Mouse (Mus musculus) neural tube, embryonic 14.5 days (tissue): ENCODE results near the gene Pitx3. TPM values are rescaled to one million over a fixed set of nuclear protein-coding genes. Genes with fewer than 3 reads are reported as not detected.

Experiments
- ATAC-seq: fragments of 200-750 bp; cut with Nextera tagmentation; 2 replicates; pipeline ENCODE4 v1.8.0; 2017; ENCODE audit warnings: low read depth, mild to moderate bottlenecking, moderate TSS enrichment, moderate library complexity
- H3K27ac ChIP-seq: fragments of 300-500 bp; sonication (generic); 2 replicates; pipeline ENCODE4 v1.5.1; 2014; ENCODE audit warnings: low read depth, mild to moderate bottlenecking, control low read depth, low read length, moderate library complexity, mixed read lengths
- H3K27me3 ChIP-seq: fragments of 300-500 bp; sonication (generic); 2 replicates; pipeline ENCODE4 v1.6.1; 2014; ENCODE audit warnings: low read length; ENCODE audit not compliant: control insufficient read depth, insufficient read depth
- H3K36me3 ChIP-seq: fragments of 300-500 bp; sonication (generic); 2 replicates; pipeline ENCODE4 v1.6.1; 2014; ENCODE audit warnings: low read length, mixed read lengths; ENCODE audit not compliant: control insufficient read depth, insufficient read depth
- H3K4me1 ChIP-seq: fragments of 300-500 bp; sonication (generic); 2 replicates; pipeline ENCODE4 v1.6.1; 2014; ENCODE audit warnings: low read length; ENCODE audit not compliant: control insufficient read depth, insufficient read depth
- H3K4me2 ChIP-seq: fragments of 300-500 bp; sonication (generic); 2 replicates; pipeline ENCODE4 v1.6.1; 2014; ENCODE audit warnings: mild to moderate bottlenecking, low read depth, low read length, control low read depth
- H3K4me3 ChIP-seq: fragments of 300-500 bp; sonication (generic); 2 replicates; pipeline ENCODE4 v1.5.1; 2014; ENCODE audit warnings: low read depth, low read length, control low read depth, mixed read lengths
- H3K9ac ChIP-seq: fragments of 300-500 bp; sonication (generic); replicated peaks from 2 replicates; pipeline ENCODE4 v1.6.1; 2014; ENCODE audit warnings: low read depth, mild to moderate bottlenecking, control low read depth, low read length, mixed read lengths
- H3K9me3 ChIP-seq: fragments of 300-500 bp; sonication (generic); 2 replicates; pipeline ENCODE4 v1.6.1; 2016; ENCODE audit warnings: low read length; ENCODE audit not compliant: control insufficient read depth
- WGBS: fragments of 180-500 bp; shearing (Covaris S2); extraction: QIAGEN DNeasy Blood & Tissue Kit; methylation state at CpG from one replicate; pipeline ENCODE4 v1.1.7; 2014; 5-methylcytosine and 5-hydroxymethylcytosine counted together
- polyA plus RNA-seq: library from polyadenylated mRNA; unstranded; fragments of >200 nt; fragmentation: Nextera tagmentation; extraction: Ambion mirVana; gene quantifications from 2 replicates; pipeline ENCODE4 v1.2.1, GENCODE M21; 2014

Pitx3 gene
- polyA plus RNA-seq, 1 experiment from 2014 or later, result not detected

DNA sequence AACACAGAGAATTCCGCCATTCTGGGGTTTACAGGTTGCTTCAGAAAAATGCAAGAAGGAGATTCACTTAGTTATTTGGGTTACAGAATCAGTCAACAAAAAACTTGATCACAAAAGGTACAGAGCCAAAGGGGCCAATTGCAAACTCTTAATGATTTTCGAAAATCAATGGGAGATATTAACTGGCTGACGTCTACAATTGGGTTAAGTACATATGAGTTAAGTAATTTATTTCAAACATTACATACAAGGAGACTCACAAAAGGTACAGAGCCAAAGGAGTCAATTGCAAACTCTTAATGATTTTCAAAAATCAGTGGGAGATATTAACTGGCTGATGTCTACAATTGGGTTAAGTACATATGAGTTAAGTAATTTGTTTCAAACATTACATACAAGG is 48.6 kb downstream of the Pitx3 start:
- ATAC-seq, result no peak
- Histone ChIP-seq H3K9ac (no peak overlapping the region), H3K4me2 (no peak overlapping the region), H3K27me3 (no peaks in the 10 kb centered on the region), H3K27ac (no peak overlapping the region), H3K9me3 (no peaks in the 10 kb centered on the region), H3K4me3 (no peak overlapping the region), H3K36me3 (no peaks in the 10 kb centered on the region), H3K4me1 (no peaks in the 10 kb centered on the region)
- 91% methylated on average over 3 of the region's 3 CpGs for WGBS

DNA sequence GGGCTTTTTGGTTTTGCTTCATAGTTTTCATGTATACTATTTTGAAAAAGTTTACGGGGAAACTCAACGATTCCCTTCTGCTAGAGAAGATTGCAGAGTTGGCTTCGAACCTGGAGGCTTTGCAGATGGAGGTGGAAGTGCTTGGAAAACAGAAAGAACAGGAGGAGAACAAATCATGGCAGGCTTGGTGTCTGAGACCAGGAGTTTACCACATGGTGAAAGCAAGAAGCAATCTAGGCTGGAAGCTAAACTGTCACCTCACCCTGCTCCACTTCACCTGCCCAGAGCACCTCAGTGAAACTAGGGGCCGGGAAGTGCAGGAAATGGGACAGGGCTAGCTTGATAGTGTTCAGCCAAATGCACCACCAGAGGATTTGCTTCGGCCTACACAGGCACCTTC is 51.7 kb downstream of the Pitx3 start:
- H3K4me3 ChIP-seq, result no peak overlapping the region
- no peak overlapping the region for H3K4me2 ChIP-seq
- H3K36me3 ChIP-seq, result no peaks in the 10 kb centered on the region
- H3K9ac ChIP-seq, result no peak overlapping the region
- WGBS, result 89% methylated on average over 5 of the region's 5 CpGs
- no peak for ATAC-seq
- H3K4me1 ChIP-seq, result no peaks in the 10 kb centered on the region
- no peak overlapping the region for H3K27ac ChIP-seq
- no peaks in the 10 kb centered on the region for H3K9me3 ChIP-seq
- no peaks in the 10 kb centered on the region for H3K27me3 ChIP-seq

GRCm38 (mm10) chr19:46095291-46095690 is 52.8 kb downstream of the Pitx3 start:
- Histone ChIP-seq H3K9ac (no peak overlapping the region), H3K27ac (no peak overlapping the region), H3K27me3 (no peaks in the 10 kb centered on the region), H3K36me3 (no peaks in the 10 kb centered on the region), H3K4me1 (no peaks in the 10 kb centered on the region), H3K4me2 (no peak overlapping the region), H3K4me3 (no peak overlapping the region), H3K9me3 (no peaks in the 10 kb centered on the region)
- WGBS, result 92% methylated on average over 3 of the region's 4 CpGs
- no peak for ATAC-seq

DNA sequence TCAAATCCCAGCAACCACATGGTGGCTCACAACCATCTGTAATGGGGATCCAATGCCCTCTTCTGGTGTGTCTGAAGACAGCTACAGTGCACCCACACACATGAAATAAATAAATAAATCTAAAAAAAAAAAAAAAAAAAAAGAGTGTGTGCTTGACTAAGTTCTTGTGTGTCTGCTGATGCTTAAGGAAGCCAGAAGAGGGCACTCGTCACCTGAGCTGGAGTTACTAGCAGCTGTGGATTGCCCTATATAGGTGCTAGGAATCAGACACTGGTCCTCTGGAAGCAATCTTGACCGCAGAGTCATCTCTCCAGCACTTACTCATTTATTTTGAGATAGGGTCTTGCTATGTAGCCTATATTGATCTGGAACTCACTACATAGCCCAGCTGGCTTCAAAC is 54.0 kb downstream of the Pitx3 start:
- Histone ChIP-seq H3K9me3 (no peaks in the 10 kb centered on the region), H3K27ac (no peak overlapping the region), H3K9ac (no peak overlapping the region), H3K4me3 (no peak overlapping the region), H3K27me3 (no peaks in the 10 kb centered on the region), H3K36me3 (no peaks in the 10 kb centered on the region), H3K4me2 (no peak overlapping the region), H3K4me1 (no peaks in the 10 kb centered on the region)
- 91% methylated on average over 2 of the region's 2 CpGs for WGBS
- no peak for ATAC-seq

GRCm38 (mm10) chr19:46091641-46092040 is 56.5 kb downstream of the Pitx3 start:
- 89% methylated on average over 4 of the region's 4 CpGs for WGBS
- no peak overlapping the region for H3K27ac ChIP-seq
- H3K9me3 ChIP-seq, result no peaks in the 10 kb centered on the region
- no peak overlapping the region for H3K4me3 ChIP-seq
- H3K9ac ChIP-seq, result no peak overlapping the region
- H3K36me3 ChIP-seq, result no peaks in the 10 kb centered on the region
- ATAC-seq, result no peak
- no peak overlapping the region for H3K4me2 ChIP-seq
- H3K27me3 ChIP-seq, result no peaks in the 10 kb centered on the region
- no peaks in the 10 kb centered on the region for H3K4me1 ChIP-seq

DNA sequence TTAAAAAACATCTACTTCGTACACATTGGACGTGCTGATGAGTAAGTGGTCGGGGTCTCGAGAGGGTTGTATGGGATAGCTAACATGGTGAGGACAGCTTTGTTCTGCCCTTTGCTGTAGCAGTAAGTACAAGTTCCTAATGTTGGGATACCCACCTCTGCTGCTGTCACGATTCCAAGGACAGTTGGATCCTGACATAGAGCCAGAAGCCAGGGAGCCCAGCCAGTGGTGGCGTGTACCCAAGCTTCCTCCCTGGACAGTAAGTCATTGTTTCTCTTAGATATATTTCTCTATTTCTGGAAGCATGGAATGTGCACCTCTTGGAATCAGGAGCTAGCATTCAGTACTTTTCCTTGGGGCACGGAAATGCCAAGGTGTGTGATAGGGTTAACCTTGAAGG is 60.3 kb downstream of the Pitx3 start:
- no peak for ATAC-seq
- H3K4me3 ChIP-seq, result no peak overlapping the region
- no peaks in the 10 kb centered on the region for H3K9me3 ChIP-seq
- peaks cover 26% of the 10 kb centered on the region for H3K36me3 ChIP-seq
- H3K4me1 ChIP-seq, result no peaks in the 10 kb centered on the region
- H3K9ac ChIP-seq, result no peak overlapping the region
- H3K27ac ChIP-seq, result no peak overlapping the region
- H3K27me3 ChIP-seq, result no peaks in the 10 kb centered on the region
- no peak overlapping the region for H3K4me2 ChIP-seq
- 76% methylated on average over 7 of the region's 7 CpGs for WGBS

GRCm38 (mm10) chr19:46086337-46086736 is 61.8 kb downstream of the Pitx3 start:
- no peaks in the 10 kb centered on the region for H3K4me1 ChIP-seq
- H3K4me2 ChIP-seq, result no peak overlapping the region
- no peaks in the 10 kb centered on the region for H3K9me3 ChIP-seq
- no peak overlapping the region for H3K4me3 ChIP-seq
- no peaks in the 10 kb centered on the region for H3K27me3 ChIP-seq
- ATAC-seq, result no peak
- WGBS, result 58% methylated on average over 3 of the region's 3 CpGs
- H3K36me3 ChIP-seq, result peaks cover 41% of the 10 kb centered on the region
- H3K27ac ChIP-seq, result no peak overlapping the region
- H3K9ac ChIP-seq, result no peak overlapping the region

Other genes starting within 250 kb of the Pitx3 start
- 21.7 and 22.5 TPM in 2 replicates for gene Armh3, start 149.8 kb downstream of the Pitx3 start, polyA plus RNA-seq
- gene Hps6, start 144.8 kb downstream of the Pitx3 start, polyA plus RNA-seq, result 1.4 and 2.4 TPM in 2 replicates
- gene Pprc1, start 103.4 kb downstream of the Pitx3 start, polyA plus RNA-seq, result 21.7 and 29.3 TPM in 2 replicates
- gene Ldb1, start 103.1 kb downstream of the Pitx3 start, polyA plus RNA-seq, result 93.1 and 98.6 TPM in 2 replicates
- 61.4 and 61.7 TPM in 2 replicates for gene Nolc1, start 72.5 kb downstream of the Pitx3 start, polyA plus RNA-seq
- not detected in 2 replicates for gene Elovl3, start 16.4 kb downstream of the Pitx3 start, polyA plus RNA-seq
- gene Gbf1, start 4.2 kb upstream of the Pitx3 start, polyA plus RNA-seq, result 70.1 and 79.4 TPM in 2 replicates
- 1.4 and 2.2 TPM in 2 replicates for gene Nfkb2, start 156.0 kb upstream of the Pitx3 start, polyA plus RNA-seq
- 85.8 and 127 TPM in 2 replicates for gene Psd, start 178.8 kb upstream of the Pitx3 start, polyA plus RNA-seq
- 42.5 and 53.1 TPM in 2 replicates for gene Fbxl15, start 179.9 kb upstream of the Pitx3 start, polyA plus RNA-seq
- 346 and 359 TPM in 2 replicates for gene Cuedc2, start 190.4 kb upstream of the Pitx3 start, polyA plus RNA-seq
- gene Mfsd13a, start 192.8 kb upstream of the Pitx3 start, polyA plus RNA-seq, result 10.7 and 12.7 TPM in 2 replicates
- 2.0 and 3.9 TPM in 2 replicates for gene 2310034G01Rik, start 202.0 kb upstream of the Pitx3 start, polyA plus RNA-seq
- gene Actr1a, start 247.4 kb upstream of the Pitx3 start, polyA plus RNA-seq, result 320 and 344 TPM in 2 replicates
- 20.2 and 24.9 TPM in 2 replicates for gene Sufu, start 248.6 kb upstream of the Pitx3 start, polyA plus RNA-seq